Mouse (Mus musculus): ENCODE measurements around the gene Grm7. TPM values are rescaled to one million over a fixed set of nuclear protein-coding genes. Genes with fewer than 3 reads are reported as not detected.
A peak's percentile ranks its signal among the peaks of the same experiment; 100 is the strongest.

Gene Grm7
- polyA plus RNA-seq, 1 experiment from 2014 or later = 53.9 TPM

GRCm38 (mm10) chr6:111447851-111448250 lies 802.5 kb downstream of the Grm7 start:
- Histone ChIP-seq H3K4me1 (ENCODE audit: control insufficient read depth, insufficient read depth, low read length) (no peaks in the 10 kb centered on the region), H3K4me3 (ENCODE audit: low read depth, low read length) (no peak overlapping the region), H3K27me3 (ENCODE audit: control insufficient read depth, insufficient read depth, low read length) (no peaks in the 10 kb centered on the region), H3K36me3 (ENCODE audit: control insufficient read depth, insufficient read depth, low read length) (no peaks in the 10 kb centered on the region), H3K27ac (ENCODE audit: low read depth, low read length) (no peak overlapping the region), H3K4me2 (ENCODE audit: low read depth, low read length) (no peak overlapping the region), H3K9me3 (ENCODE audit: control insufficient read depth, low read length) (no peaks in the 10 kb centered on the region), H3K9ac (replicated peaks; ENCODE audit: low read depth, low read length) (no peak overlapping the region)
- ATAC-seq (ENCODE audit: low read depth) = no peak

- WGBS = 29% methylated on average over 3 of the region's 3 CpGs
- Histone ChIP-seq H3K4me3 (ENCODE audit: low read depth, low read length) (no peak overlapping the region), H3K27ac (ENCODE audit: low read depth, low read length) (no peak overlapping the region), H3K4me1 (ENCODE audit: control insufficient read depth, insufficient read depth, low read length) (no peaks in the 10 kb centered on the region), H3K36me3 (ENCODE audit: control insufficient read depth, insufficient read depth, low read length) (no peaks in the 10 kb centered on the region), H3K27me3 (ENCODE audit: control insufficient read depth, insufficient read depth, low read length) (no peaks in the 10 kb centered on the region), H3K4me2 (ENCODE audit: low read depth, low read length) (no peak overlapping the region), H3K9ac (replicated peaks; ENCODE audit: low read depth, low read length) (no peak overlapping the region), H3K9me3 (ENCODE audit: control insufficient read depth, low read length) (no peaks in the 10 kb centered on the region)
- ATAC-seq (ENCODE audit: low read depth) = peak; percentile 54; the same call in 1 of the 2 replicates
These were observed 803.8 kb downstream of the Grm7 start for GRCm38 (mm10) chr6:111449054-111449783.

GRCm38 (mm10) chr6:111481866-111482265 lies 836.5 kb downstream of the Grm7 start:
- Histone ChIP-seq H3K27ac (ENCODE audit: low read depth, low read length) (no peak overlapping the region), H3K36me3 (ENCODE audit: control insufficient read depth, insufficient read depth, low read length) (no peaks in the 10 kb centered on the region), H3K4me3 (ENCODE audit: low read depth, low read length) (no peak overlapping the region), H3K4me2 (ENCODE audit: low read depth, low read length) (no peak overlapping the region), H3K4me1 (ENCODE audit: control insufficient read depth, insufficient read depth, low read length) (no peaks in the 10 kb centered on the region), H3K9ac (replicated peaks; ENCODE audit: low read depth, low read length) (no peak overlapping the region), H3K27me3 (ENCODE audit: control insufficient read depth, insufficient read depth, low read length) (no peaks in the 10 kb centered on the region), H3K9me3 (ENCODE audit: control insufficient read depth, low read length) (no peaks in the 10 kb centered on the region)
- ATAC-seq (ENCODE audit: low read depth) = no peak
- WGBS = 43% methylated on average over 1 of the region's 1 CpGs

- Histone ChIP-seq H3K9me3 (ENCODE audit: control insufficient read depth, low read length) (no peaks in the 10 kb centered on the region), H3K4me1 (ENCODE audit: control insufficient read depth, insufficient read depth, low read length) (no peaks in the 10 kb centered on the region)
- no peak for ATAC-seq (ENCODE audit: low read depth)
These were observed 840.7 kb downstream of the Grm7 start for GRCm38 (mm10) chr6:111486081-111486480.

GRCm38 (mm10) chr6:111487556-111487955 lies 842.2 kb downstream of the Grm7 start:
- Histone ChIP-seq H3K9ac (replicated peaks; ENCODE audit: low read depth, low read length) (no peak overlapping the region), H3K27ac (ENCODE audit: low read depth, low read length) (no peak overlapping the region), H3K4me1 (ENCODE audit: control insufficient read depth, insufficient read depth, low read length) (no peaks in the 10 kb centered on the region), H3K9me3 (ENCODE audit: control insufficient read depth, low read length) (no peaks in the 10 kb centered on the region), H3K36me3 (ENCODE audit: control insufficient read depth, insufficient read depth, low read length) (no peaks in the 10 kb centered on the region), H3K4me2 (ENCODE audit: low read depth, low read length) (no peak overlapping the region), H3K27me3 (ENCODE audit: control insufficient read depth, insufficient read depth, low read length) (no peaks in the 10 kb centered on the region), H3K4me3 (ENCODE audit: low read depth, low read length) (no peak overlapping the region)
- ATAC-seq (ENCODE audit: low read depth) = no peak
- 83% methylated on average over 4 of the region's 4 CpGs for WGBS

More at GRCm38 (mm10) chr6:111486081-111486480, 840.7 kb downstream of the Grm7 start:
- Histone ChIP-seq H3K36me3 (ENCODE audit: control insufficient read depth, insufficient read depth, low read length) (no peaks in the 10 kb centered on the region), H3K4me2 (ENCODE audit: low read depth, low read length) (no peak overlapping the region), H3K27me3 (ENCODE audit: control insufficient read depth, insufficient read depth, low read length) (no peaks in the 10 kb centered on the region), H3K4me3 (ENCODE audit: low read depth, low read length) (no peak overlapping the region), H3K9ac (replicated peaks; ENCODE audit: low read depth, low read length) (no peak overlapping the region), H3K27ac (ENCODE audit: low read depth, low read length) (no peak overlapping the region)

GRCm38 (mm10) chr6:111492166-111492565 lies 846.8 kb downstream of the Grm7 start:
- Histone ChIP-seq H3K9me3 (ENCODE audit: control insufficient read depth, low read length) (no peaks in the 10 kb centered on the region), H3K27ac (ENCODE audit: low read depth, low read length) (no peak overlapping the region), H3K27me3 (ENCODE audit: control insufficient read depth, insufficient read depth, low read length) (no peaks in the 10 kb centered on the region), H3K4me2 (ENCODE audit: low read depth, low read length) (no peak overlapping the region), H3K4me3 (ENCODE audit: low read depth, low read length) (no peak overlapping the region), H3K9ac (replicated peaks; ENCODE audit: low read depth, low read length) (no peak overlapping the region), H3K4me1 (ENCODE audit: control insufficient read depth, insufficient read depth, low read length) (no peaks in the 10 kb centered on the region), H3K36me3 (ENCODE audit: control insufficient read depth, insufficient read depth, low read length) (no peaks in the 10 kb centered on the region)
- no peak for ATAC-seq (ENCODE audit: low read depth)

- Histone ChIP-seq H3K4me3 (ENCODE audit: low read depth, low read length) (no peak overlapping the region), H3K27ac (ENCODE audit: low read depth, low read length) (no peak overlapping the region), H3K9ac (replicated peaks; ENCODE audit: low read depth, low read length) (no peak overlapping the region), H3K27me3 (ENCODE audit: control insufficient read depth, insufficient read depth, low read length) (no peaks in the 10 kb centered on the region), H3K4me1 (ENCODE audit: control insufficient read depth, insufficient read depth, low read length) (no peaks in the 10 kb centered on the region), H3K36me3 (ENCODE audit: control insufficient read depth, insufficient read depth, low read length) (no peaks in the 10 kb centered on the region), H3K4me2 (ENCODE audit: low read depth, low read length) (no peak overlapping the region), H3K9me3 (ENCODE audit: control insufficient read depth, low read length) (no peaks in the 10 kb centered on the region)
- no peak for ATAC-seq (ENCODE audit: low read depth)
- WGBS = 84% methylated on average over 5 of the region's 5 CpGs
These were observed 854.2 kb downstream of the Grm7 start for GRCm38 (mm10) chr6:111499542-111499941.

GRCm38 (mm10) chr6:111510768-111511459 lies 865.5 kb downstream of the Grm7 start:
- Histone ChIP-seq H3K4me2 (ENCODE audit: low read depth, low read length) (no peak overlapping the region), H3K9ac (replicated peaks; ENCODE audit: low read depth, low read length) (no peak overlapping the region), H3K27ac (ENCODE audit: low read depth, low read length) (no peak overlapping the region), H3K36me3 (ENCODE audit: control insufficient read depth, insufficient read depth, low read length) (no peaks in the 10 kb centered on the region), H3K9me3 (ENCODE audit: control insufficient read depth, low read length) (no peaks in the 10 kb centered on the region), H3K4me1 (ENCODE audit: control insufficient read depth, insufficient read depth, low read length) (no peaks in the 10 kb centered on the region), H3K27me3 (ENCODE audit: control insufficient read depth, insufficient read depth, low read length) (no peaks in the 10 kb centered on the region), H3K4me3 (ENCODE audit: low read depth, low read length) (no peak overlapping the region)
- ATAC-seq (ENCODE audit: low read depth) = no peak
- WGBS = 8% methylated on average over 1 of the region's 1 CpGs

- 27% methylated on average over 2 of the region's 2 CpGs for WGBS
- H3K9me3 ChIP-seq (ENCODE audit: control insufficient read depth, low read length) = no peaks in the 10 kb centered on the region
- no peak for ATAC-seq (ENCODE audit: low read depth)
- H3K27me3 ChIP-seq (ENCODE audit: control insufficient read depth, insufficient read depth, low read length) = no peaks in the 10 kb centered on the region
- H3K4me1 ChIP-seq (ENCODE audit: control insufficient read depth, insufficient read depth, low read length) = no peaks in the 10 kb centered on the region
- H3K4me2 ChIP-seq (ENCODE audit: low read depth, low read length) = no peak overlapping the region
- no peak overlapping the region for H3K27ac ChIP-seq (ENCODE audit: low read depth, low read length)
- no peak overlapping the region for H3K9ac ChIP-seq (replicated peaks; ENCODE audit: low read depth, low read length)
- H3K4me3 ChIP-seq (ENCODE audit: low read depth, low read length) = no peak overlapping the region
- no peaks in the 10 kb centered on the region for H3K36me3 ChIP-seq (ENCODE audit: control insufficient read depth, insufficient read depth, low read length)
These were observed 867.0 kb downstream of the Grm7 start for GRCm38 (mm10) chr6:111512359-111512758.
